Mouse (Mus musculus) embryonic facial prominence, embryonic 14.5 days (tissue): ENCODE data around the gene Smoc2. TPM values are rescaled to one million over a fixed set of nuclear protein-coding genes. Genes with fewer than 3 reads are reported as not detected.

Source experiments
- ATAC-seq: fragments of 200-750 bp; cut with Nextera tagmentation; 2 replicates; pipeline ENCODE4 v1.8.0; 2017; ENCODE audit warnings: low read depth, moderate number of reproducible peaks, moderate TSS enrichment
- DNase-seq: peaks from one replicate; pipeline ENCODE4 v3.0.0-alpha.2; 2015; ENCODE audit warnings: low spot score
- H3K27ac ChIP-seq: fragments of 300-500 bp; sonication (generic); replicated peaks from 2 replicates; pipeline ENCODE4 v1.5.1; 2014; ENCODE audit warnings: low read depth, mild to moderate bottlenecking, low read length, moderate library complexity
- H3K27me3 ChIP-seq: fragments of 300-500 bp; sonication (generic); replicated peaks from 2 replicates; pipeline ENCODE4 v1.6.1; 2014; ENCODE audit warnings: low read length; ENCODE audit not compliant: control insufficient read depth, insufficient read depth
- H3K36me3 ChIP-seq: fragments of 300-500 bp; sonication (generic); 2 replicates; pipeline ENCODE4 v1.6.1; 2014; ENCODE audit warnings: low read length, mixed read lengths; ENCODE audit not compliant: control insufficient read depth, insufficient read depth
- H3K4me1 ChIP-seq: fragments of 300-500 bp; sonication (generic); 2 replicates; pipeline ENCODE4 v1.6.1; 2014; ENCODE audit warnings: antibody characterized with exemption, low read length; ENCODE audit not compliant: control insufficient read depth, insufficient read depth
- H3K4me2 ChIP-seq: fragments of 300-500 bp; sonication (generic); 2 replicates; pipeline ENCODE4 v1.6.1; 2014; ENCODE audit warnings: low read depth, mild to moderate bottlenecking, low read length, moderate library complexity, mixed read lengths
- H3K4me3 ChIP-seq: fragments of 300-500 bp; sonication (generic); 2 replicates; pipeline ENCODE4 v1.5.1; 2014; ENCODE audit warnings: low read depth, mild to moderate bottlenecking, low read length
- H3K9ac ChIP-seq: fragments of 300-500 bp; sonication (generic); 2 replicates; pipeline ENCODE4 v1.6.1; 2014; ENCODE audit warnings: low read depth, mild to moderate bottlenecking, low read length, moderate library complexity, mixed read lengths
- H3K9me3 ChIP-seq: fragments of 300-500 bp; sonication (generic); 2 replicates; pipeline ENCODE4 v1.6.1; 2016; ENCODE audit warnings: low read length; ENCODE audit not compliant: control insufficient read depth
- WGBS: fragments of 180-500 bp; shearing (Covaris S2); extraction: QIAGEN DNeasy Blood & Tissue Kit; methylation state at CpG from one replicate; pipeline ENCODE4 v1.1.7; 2014; 5-methylcytosine and 5-hydroxymethylcytosine counted together
- polyA plus RNA-seq: library from polyadenylated mRNA; unstranded; fragments of >200 nt; fragmentation: Nextera tagmentation; extraction: Ambion mirVana; gene quantifications from 2 replicates; pipeline ENCODE4 v1.2.1, GENCODE M21; 2014

The Smoc2 gene
- polyA plus RNA-seq, 1 experiment from 2014 or later = 207 TPM

DNA sequence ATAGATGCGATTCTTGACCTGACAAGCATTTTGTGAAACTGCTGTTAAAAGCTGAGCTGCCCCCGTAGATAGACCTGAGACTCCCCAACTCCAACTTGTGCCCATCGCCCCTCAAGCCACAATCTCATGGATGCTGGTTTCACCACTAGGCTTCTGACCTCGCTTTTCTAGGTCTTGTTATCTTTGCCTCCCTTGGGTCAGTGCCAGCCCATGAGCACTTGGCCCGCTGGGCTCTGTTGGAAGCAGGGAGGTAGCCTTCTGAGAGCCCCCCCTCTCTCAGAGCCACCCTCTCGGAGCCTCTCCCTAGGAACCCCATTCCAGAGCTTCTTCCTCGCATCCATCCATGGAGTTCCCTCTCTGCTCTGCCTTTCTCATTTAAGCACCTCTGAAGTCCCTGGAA, 37.2 kb downstream of the Smoc2 start:
- 89% methylated on average over 7 of the region's 7 CpGs for WGBS
- Histone ChIP-seq H3K9me3 (no peaks in the 10 kb centered on the region), H3K4me2 (no peak overlapping the region), H3K4me3 (no peak overlapping the region), H3K27me3 (no peaks in the 10 kb centered on the region), H3K4me1 (0 out of 2 replicates have a peak, but pooled peaks cover 5% of the 10 kb centered on the region), H3K9ac (no peak overlapping the region), H3K27ac (no peak overlapping the region), H3K36me3 (no peaks in the 10 kb centered on the region)
- ATAC-seq (no peak), DNase-seq (no peak)

DNA sequence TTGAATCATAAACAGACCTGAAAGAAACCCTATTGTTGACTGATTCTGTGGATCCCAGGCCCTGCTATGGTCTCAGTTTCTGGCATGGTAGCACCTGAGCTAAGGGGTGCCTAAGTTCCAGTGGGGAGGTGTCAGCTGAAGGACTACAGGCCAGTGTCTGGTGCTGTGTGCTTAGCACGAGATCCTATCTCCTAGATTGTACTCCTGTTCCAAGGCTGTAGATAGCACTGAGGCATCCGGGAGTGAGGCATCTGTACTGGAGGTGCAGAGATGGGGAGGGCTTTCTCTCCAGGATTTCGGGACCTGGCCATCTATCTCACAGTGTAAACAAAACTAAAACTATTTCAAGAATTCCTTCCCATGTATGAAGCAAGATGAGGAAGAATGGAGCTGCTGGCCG, 38.1 kb downstream of the Smoc2 start:
- WGBS = 69% methylated on average over 4 of the region's 4 CpGs
- 0 out of 2 replicates have a peak, but pooled peaks cover 3% of the 10 kb centered on the region for H3K4me1 ChIP-seq
- no peaks in the 10 kb centered on the region for H3K36me3 ChIP-seq
- no peaks in the 10 kb centered on the region for H3K9me3 ChIP-seq
- no peak for DNase-seq
- H3K4me3 ChIP-seq = no peak overlapping the region
- H3K27ac ChIP-seq = no peak overlapping the region
- H3K9ac ChIP-seq = no peak overlapping the region
- no peaks in the 10 kb centered on the region for H3K27me3 ChIP-seq
- no peak overlapping the region for H3K4me2 ChIP-seq
- ATAC-seq = no peak

DNA sequence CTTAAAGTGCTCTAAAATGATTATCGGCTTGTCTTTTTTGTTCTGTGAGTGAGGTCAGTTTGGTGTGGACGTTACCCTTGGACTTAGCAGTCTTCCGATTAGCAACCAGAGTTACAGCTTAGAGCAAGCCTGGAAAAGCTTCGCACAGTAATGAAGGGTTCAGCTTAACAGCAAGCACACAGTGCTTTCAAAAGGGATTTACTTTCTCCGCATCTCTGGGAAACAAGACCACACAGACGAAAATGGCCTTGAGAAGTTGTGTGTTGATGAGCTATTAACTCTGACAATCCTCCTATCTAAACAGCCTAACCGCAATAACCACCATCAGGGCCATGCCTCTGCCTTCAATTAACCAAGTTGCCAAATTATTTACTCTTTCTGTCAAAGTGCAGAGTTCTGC, 46.9 kb downstream of the Smoc2 start:
- no peak for ATAC-seq

DNA sequence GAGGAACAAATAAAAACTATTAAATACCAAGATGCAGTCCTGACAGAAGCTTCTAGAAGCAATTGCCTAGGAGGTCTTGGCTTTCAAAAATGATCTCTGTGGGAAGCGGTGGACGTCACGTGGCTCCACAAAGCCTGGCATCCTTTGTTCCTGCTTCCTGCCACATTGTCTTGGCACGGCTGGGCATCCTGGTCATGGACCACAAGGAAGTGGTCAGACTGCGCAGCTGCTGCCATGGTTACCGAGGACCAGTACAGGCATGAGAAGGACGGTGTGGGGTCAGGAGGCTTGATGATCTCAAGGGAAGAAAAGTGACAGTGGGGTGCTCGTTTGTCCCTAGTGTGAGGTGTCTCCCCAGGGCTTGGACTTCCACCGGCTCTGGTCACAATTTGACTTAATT, 48.7 kb downstream of the Smoc2 start:
- DNase-seq (no peak), ATAC-seq (no peak)
- H3K9ac ChIP-seq = no peak overlapping the region
- no peaks in the 10 kb centered on the region for H3K27me3 ChIP-seq
- no peaks in the 10 kb centered on the region for H3K4me1 ChIP-seq
- 76% methylated on average over 9 of the region's 9 CpGs for WGBS
- H3K4me2 ChIP-seq = no peak overlapping the region
- no peaks in the 10 kb centered on the region for H3K9me3 ChIP-seq
- no peak overlapping the region for H3K4me3 ChIP-seq
- no peaks in the 10 kb centered on the region for H3K36me3 ChIP-seq
- H3K27ac ChIP-seq = no peak overlapping the region

More for the DNA sequence above, 46.9 kb downstream of the Smoc2 start:
- no peaks in the 10 kb centered on the region for H3K36me3 ChIP-seq
- no peak overlapping the region for H3K27ac ChIP-seq
- peak; percentile 47 for DNase-seq
- no peaks in the 10 kb centered on the region for H3K9me3 ChIP-seq
- 66% methylated on average over 7 of the region's 7 CpGs for WGBS
- no peaks in the 10 kb centered on the region for H3K27me3 ChIP-seq
- H3K4me2 ChIP-seq = no peak overlapping the region
- no peaks in the 10 kb centered on the region for H3K4me1 ChIP-seq
- no peak overlapping the region for H3K4me3 ChIP-seq
- no peak overlapping the region for H3K9ac ChIP-seq

DNA sequence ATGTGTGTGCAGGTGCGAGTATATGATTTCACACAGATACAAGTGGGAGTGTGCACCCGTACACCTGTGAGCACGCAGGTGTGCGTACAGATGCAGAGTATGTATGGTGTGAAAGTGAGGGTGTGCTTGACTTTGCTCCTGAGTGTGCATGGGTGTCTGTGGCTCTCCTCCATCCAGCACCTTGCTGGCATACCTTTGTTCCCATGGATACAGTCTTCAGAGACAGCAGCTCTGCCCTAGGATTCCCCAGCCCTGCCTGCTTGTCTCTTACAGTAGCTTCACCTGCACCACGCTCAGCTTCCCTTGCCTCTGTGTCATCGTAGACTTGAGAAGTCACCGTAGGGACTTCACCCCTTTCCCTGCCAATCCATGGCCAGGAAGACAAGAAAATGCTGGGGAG, 51.2 kb downstream of the Smoc2 start:
- no peaks in the 10 kb centered on the region for H3K4me1 ChIP-seq
- H3K27ac ChIP-seq = no peak overlapping the region
- H3K36me3 ChIP-seq = no peaks in the 10 kb centered on the region
- H3K9ac ChIP-seq = no peak overlapping the region
- no peak overlapping the region for H3K4me3 ChIP-seq
- H3K4me2 ChIP-seq = no peak overlapping the region
- 96% methylated on average over 7 of the region's 7 CpGs for WGBS
- no peaks in the 10 kb centered on the region for H3K9me3 ChIP-seq
- H3K27me3 ChIP-seq = no peaks in the 10 kb centered on the region
- DNase-seq = no peak
- ATAC-seq = no peak

DNA sequence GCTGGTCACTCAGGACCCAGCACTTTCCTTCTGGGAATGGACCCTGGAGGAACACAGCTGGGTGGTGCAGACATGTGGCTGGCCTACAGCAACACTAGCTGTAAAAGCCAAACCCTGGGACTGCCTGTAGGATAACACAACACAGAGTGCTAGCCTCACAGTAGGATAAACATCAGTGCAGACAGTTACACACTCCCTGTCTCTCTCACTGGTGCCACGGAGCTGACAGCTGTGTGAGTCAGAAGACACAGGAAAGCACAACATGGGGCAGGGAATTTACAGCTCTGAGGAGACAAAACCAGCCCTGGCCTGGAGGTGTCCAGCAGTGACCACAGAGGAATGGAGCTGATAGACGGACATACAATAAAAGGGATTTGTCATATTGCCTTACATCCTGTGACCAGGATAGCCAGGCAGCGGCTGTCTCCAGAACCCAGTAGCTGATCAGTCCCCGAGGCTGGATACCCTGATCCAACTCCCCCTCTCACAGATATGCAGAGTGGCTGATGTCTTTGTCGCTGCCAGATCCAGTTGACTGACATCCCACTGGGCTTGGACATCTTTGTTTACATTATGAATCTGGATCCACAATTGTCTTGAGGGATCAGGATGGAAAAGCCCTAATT, 60.7 kb downstream of the Smoc2 start:
- DNase-seq (no peak), ATAC-seq (no peak)
- 61% methylated on average over 5 of the region's 5 CpGs for WGBS

DNA sequence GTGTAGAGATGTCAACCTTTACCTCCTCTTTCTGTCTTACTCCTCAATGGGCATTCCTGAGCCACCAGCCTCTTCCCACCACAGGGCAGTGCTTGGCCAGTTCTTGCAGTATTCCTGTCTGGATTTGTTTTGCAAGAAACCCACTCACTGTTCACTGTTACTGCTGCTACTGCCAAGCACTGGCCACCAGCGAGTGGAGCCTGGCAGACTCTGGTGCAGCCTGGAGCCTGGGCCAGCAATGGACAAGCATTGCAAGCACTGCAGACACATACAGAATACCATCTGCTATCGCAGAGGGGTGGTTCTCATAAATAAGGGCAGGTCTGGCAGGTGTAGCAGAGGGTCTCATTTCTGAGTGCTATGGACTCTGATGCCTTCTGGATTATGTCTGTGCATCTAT, 61.4 kb downstream of the Smoc2 start:
- Histone ChIP-seq H3K4me1 (no peaks in the 10 kb centered on the region; the same call in 1 of the 2 replicates), H3K4me3 (no peak overlapping the region), H3K27ac (no peak overlapping the region), H3K9ac (no peak overlapping the region), H3K27me3 (no peaks in the 10 kb centered on the region), H3K9me3 (no peaks in the 10 kb centered on the region), H3K4me2 (no peak overlapping the region), H3K36me3 (peaks cover 13% of the 10 kb centered on the region; the same call in 1 of the 2 replicates)
- DNase-seq (no peak), ATAC-seq (no peak)
- WGBS = 90% methylated on average over 2 of the region's 2 CpGs

More for the DNA sequence above, 60.7 kb downstream of the Smoc2 start:
- Histone ChIP-seq H3K4me1 (no peaks in the 10 kb centered on the region; the same call in 1 of the 2 replicates), H3K9ac (no peak overlapping the region), H3K4me3 (no peak overlapping the region), H3K27me3 (no peaks in the 10 kb centered on the region), H3K4me2 (no peak overlapping the region), H3K9me3 (no peaks in the 10 kb centered on the region), H3K36me3 (peaks cover 13% of the 10 kb centered on the region; the same call in 1 of the 2 replicates), H3K27ac (no peak overlapping the region)

DNA sequence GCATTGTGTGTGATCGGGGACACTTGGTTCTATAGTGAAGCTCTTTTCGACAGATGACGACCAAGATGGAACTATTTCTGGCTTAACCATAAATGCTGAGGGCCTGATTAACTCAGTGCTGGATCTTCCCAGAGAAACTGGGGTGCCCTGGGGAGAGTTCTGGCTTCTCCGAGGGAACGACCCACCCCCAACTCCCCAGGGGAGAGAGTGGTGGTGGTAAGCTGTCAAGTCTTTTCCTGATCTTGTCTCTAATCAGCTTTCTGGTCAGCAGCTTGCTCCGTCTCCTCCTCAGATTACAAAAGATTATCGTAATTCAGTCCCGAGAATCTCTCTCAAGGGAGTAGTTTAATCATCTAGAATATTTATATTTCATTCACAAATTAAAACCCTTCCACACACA, 63.2 kb downstream of the Smoc2 start:
- H3K4me2 ChIP-seq = no peak overlapping the region
- ATAC-seq (no peak), DNase-seq (peak; percentile 19)
- H3K4me3 ChIP-seq = no peak overlapping the region
- 37% methylated on average over 8 of the region's 8 CpGs for WGBS
- no peak overlapping the region for H3K27ac ChIP-seq
- H3K27me3 ChIP-seq = no peaks in the 10 kb centered on the region
- peaks cover 3% of the 10 kb centered on the region; the same call in 1 of the 2 replicates for H3K36me3 ChIP-seq
- H3K9me3 ChIP-seq = no peaks in the 10 kb centered on the region
- no peaks in the 10 kb centered on the region; the same call in 1 of the 2 replicates for H3K4me1 ChIP-seq
- H3K9ac ChIP-seq = no peak overlapping the region

DNA sequence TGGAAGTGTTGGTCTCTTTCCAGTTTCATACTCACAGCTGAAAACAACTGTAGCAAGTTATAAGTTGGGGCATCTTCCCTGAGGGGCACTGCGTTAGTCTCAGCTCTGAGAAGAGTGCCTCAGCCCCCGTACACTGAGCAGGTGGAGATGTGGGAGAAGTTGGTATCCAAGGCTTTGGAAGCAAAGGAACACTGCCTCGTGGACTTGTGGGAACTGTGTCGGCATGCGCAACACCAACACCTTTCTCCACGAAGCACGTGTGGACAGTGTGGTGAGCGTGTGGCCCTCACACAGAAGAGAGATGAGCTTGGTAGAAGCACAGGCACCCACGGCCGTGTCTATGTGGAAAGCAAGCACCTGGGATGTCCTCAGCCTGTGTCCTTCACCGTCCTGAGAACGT, 64.1 kb downstream of the Smoc2 start:
- Histone ChIP-seq H3K9ac (no peak overlapping the region), H3K27ac (no peak overlapping the region), H3K4me3 (no peak overlapping the region), H3K4me1 (no peaks in the 10 kb centered on the region; the same call in 1 of the 2 replicates), H3K27me3 (no peaks in the 10 kb centered on the region), H3K36me3 (no peaks in the 10 kb centered on the region), H3K9me3 (no peaks in the 10 kb centered on the region), H3K4me2 (no peak overlapping the region)
- DNase-seq (no peak), ATAC-seq (no peak)
- WGBS = 90% methylated on average over 11 of the region's 12 CpGs
